In the genomic region with DNA sequence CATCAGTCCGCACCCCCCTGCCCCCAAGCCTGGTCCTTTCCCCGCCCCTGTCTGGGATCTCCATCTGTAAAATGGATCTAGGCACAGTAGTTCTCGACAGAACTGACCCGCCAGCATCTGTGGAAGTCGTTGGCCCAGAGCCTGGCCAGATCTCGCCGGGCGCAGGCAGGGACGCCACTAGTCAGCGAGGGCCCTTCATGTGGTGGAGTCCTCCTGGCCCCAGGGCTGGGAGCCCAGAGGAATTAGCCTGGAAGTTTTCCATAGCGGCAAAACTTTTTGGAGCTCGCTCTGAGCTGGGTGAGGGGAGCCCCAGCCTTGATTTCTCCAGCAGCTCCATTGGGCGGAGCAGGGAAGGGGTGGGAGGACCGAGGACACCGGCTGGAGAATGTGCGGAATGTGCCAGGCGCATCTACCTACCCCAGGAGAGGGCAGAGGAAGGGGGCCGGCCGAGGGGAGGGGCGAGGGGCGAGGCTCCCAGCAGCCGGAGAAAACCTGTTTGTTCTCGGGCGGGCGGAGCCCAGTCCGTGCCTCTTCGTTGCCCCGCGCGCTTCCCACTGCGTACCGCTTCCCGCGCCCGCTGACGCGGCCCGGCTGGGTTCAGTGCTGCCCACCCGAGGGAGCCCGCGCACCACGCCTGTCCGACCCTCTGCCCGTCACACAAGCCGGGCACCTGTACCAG, we compare ENCODE assay signal across 8 mouse cellular contexts. TPM values are rescaled to one million over a fixed set of nuclear protein-coding genes. Genes with fewer than 3 reads are reported as not detected.
DNase-seq lines count a peak whose midpoint lies in the region; ATAC-seq and TF ChIP-seq lines count a peak whose summit lies in the region.

A gene (plus strand): TSS at position 499 of the 679 bp plus-strand sequence.

- no peak for TF ChIP-seq CTCF in cortical plate, adult 2 months (IDR thresholded peaks at IDR 0.05; ENCODE audit: extremely low read depth, insufficient read depth, low read length)

- no peaks in the 10 kb centered on the region for H3K27me3 ChIP-seq in intestine, embryonic 15.5 days (replicated peaks)
- peaks cover 21% of the 10 kb centered on the region for H3K27me3 ChIP-seq in liver, embryonic 16.5 days (ENCODE audit: control insufficient read depth, insufficient read depth, low read depth, low read length)
- no peaks in the 10 kb centered on the region for H3K27me3 ChIP-seq in neural tube, embryonic 14.5 days (ENCODE audit: control insufficient read depth, insufficient read depth, low read length)

- peak within 1 kb of the TSS; percentile 76 for H3K4me2 ChIP-seq in intestine, embryonic 15.5 days (replicated peaks)
- H3K4me2 ChIP-seq in liver, embryonic 16.5 days (ENCODE audit: low read depth, low read length): peak within 1 kb of the TSS; percentile 58
- H3K4me2 ChIP-seq in neural tube, embryonic 14.5 days (ENCODE audit: low read depth, low read length): peak within 1 kb of the TSS; percentile 47

- H3K4me3 ChIP-seq in cortical plate, adult 2 months (ENCODE audit: insufficient read depth, low read length): peak within 1 kb of the TSS; percentile 10; the same call in 1 of the 2 replicates
- H3K4me3 ChIP-seq in intestine, embryonic 15.5 days (replicated peaks): peak within 1 kb of the TSS; percentile 35
- H3K4me3 ChIP-seq in liver, embryonic 16.5 days (ENCODE audit: low read depth, low read length): peak within 1 kb of the TSS; percentile 33
- peak within 1 kb of the TSS; percentile 26 for H3K4me3 ChIP-seq in neural tube, embryonic 14.5 days (ENCODE audit: low read depth, low read length)

- no peaks in the 10 kb centered on the region for H3K4me1 ChIP-seq in cortical plate, adult 2 months (ENCODE audit: control insufficient read depth, insufficient read depth, low read length)
- no peaks in the 10 kb centered on the region for H3K4me1 ChIP-seq in intestine, embryonic 15.5 days (replicated peaks)
- H3K4me1 ChIP-seq in liver, embryonic 16.5 days (ENCODE audit: control insufficient read depth, low read depth, low read length): no peaks in the 10 kb centered on the region
- H3K4me1 ChIP-seq in neural tube, embryonic 14.5 days (ENCODE audit: control insufficient read depth, insufficient read depth, low read length): no peaks in the 10 kb centered on the region

- no peak within 1 kb of the TSS for H3K27ac ChIP-seq in cortical plate, adult 2 months (ENCODE audit: insufficient read depth, low read length)
- no peak within 1 kb of the TSS for H3K27ac ChIP-seq in intestine, embryonic 15.5 days
- no peak within 1 kb of the TSS for H3K27ac ChIP-seq in liver, embryonic 16.5 days (ENCODE audit: low read length)
- no peak within 1 kb of the TSS for H3K27ac ChIP-seq in neural tube, embryonic 14.5 days (ENCODE audit: low read depth, low read length)

- H3K36me3 ChIP-seq in intestine, embryonic 15.5 days: no peaks in the 10 kb centered on the region
- no peaks in the 10 kb centered on the region for H3K36me3 ChIP-seq in liver, embryonic 16.5 days (ENCODE audit: control insufficient read depth, insufficient read depth)
- no peaks in the 10 kb centered on the region for H3K36me3 ChIP-seq in neural tube, embryonic 14.5 days (ENCODE audit: control insufficient read depth, insufficient read depth, low read length)

- WGBS in intestine, embryonic 15.5 days: 22% methylated on average over 40 of the region's 45 CpGs
- 11% methylated on average over 41 of the region's 45 CpGs for WGBS in liver, embryonic 16.5 days (ENCODE audit: insufficient replicate concordance)
- 13% methylated on average over 36 of the region's 45 CpGs for WGBS in neural tube, embryonic 14.5 days

- DNase-seq in Muller cell, postnatal 12 days (ENCODE audit: inconsistent ontology term): peak; percentile 90
- DNase-seq in yolk sac, embryonic 10.5 days (ENCODE audit: low spot score): peak; percentile 81
- DNase-seq in right cerebral cortex, postnatal 36 days (ENCODE audit: low spot score in 2 of 2): no peak

- TF ChIP-seq POLR2A in cortical plate, adult 2 months (IDR thresholded peaks at IDR 0.05; ENCODE audit: extremely low read depth, insufficient read depth, low read length): no peak

- no peak within 1 kb of the TSS for H3K9ac ChIP-seq in intestine, embryonic 15.5 days
- no peak within 1 kb of the TSS for H3K9ac ChIP-seq in liver, embryonic 16.5 days (ENCODE audit: low read depth, low read length)
- H3K9ac ChIP-seq in neural tube, embryonic 14.5 days (replicated peaks; ENCODE audit: low read depth, low read length): 0 out of 2 replicates have a peak within 1 kb of the TSS, but pooled peaks have one; percentile 11

- no peaks in the 10 kb centered on the region for H3K9me3 ChIP-seq in intestine, embryonic 15.5 days
- no peaks in the 10 kb centered on the region for H3K9me3 ChIP-seq in liver, embryonic 16.5 days (replicated peaks; ENCODE audit: control insufficient read depth, low read length)
- no peaks in the 10 kb centered on the region for H3K9me3 ChIP-seq in neural tube, embryonic 14.5 days (ENCODE audit: control insufficient read depth, low read length)

- ATAC-seq in granulocyte monocyte progenitor cell, adult 5-6 weeks (replicated peaks; ENCODE audit: poor library complexity, severe bottlenecking): peak; percentile 69
- ATAC-seq in intestine, embryonic 15.5 days: peak; percentile 90
- ATAC-seq in liver, embryonic 16.5 days (ENCODE audit: low read depth): peak; percentile 62
- peak; percentile 77 for ATAC-seq in neural tube, embryonic 14.5 days (ENCODE audit: low read depth)

RNA-seq across cellular contexts. Expression of the gene that starts here (rescaled TPM):
- 0.91 and 0.94 TPM in 2 replicates for polyA plus RNA-seq in cortical plate, adult 2 months (2012; rRNA removed)
- not detected in 2 replicates for total RNA-seq in granulocyte monocyte progenitor cell, adult 5-6 weeks (2014; fragmentation: Nextera tagmentation)
- not detected in 2 replicates for total RNA-seq in granulocyte monocyte progenitor cell, adult 5-6 weeks (2017)
- 6.8 and 6.9 TPM in 2 replicates for polyA plus RNA-seq in intestine, embryonic 15.5 days (2015; fragmentation: Nextera tagmentation; extraction: Ambion mirVana)
- 0.98 and 1.1 TPM in 2 replicates for polyA plus RNA-seq in liver, embryonic 16.5 days (2015; fragmentation: Nextera tagmentation; extraction: Ambion mirVana)
- 0.45 and 0.83 TPM in 2 replicates for polyA plus RNA-seq in neural tube, embryonic 14.5 days (2014; fragmentation: Nextera tagmentation; extraction: Ambion mirVana)

Comparison
In these comparisons a context has a peak if more than half of its experiments do, and no peak if none do; other contexts are left out.
1. Peak in ATAC-seq in granulocyte monocyte progenitor cell, adult 5-6 weeks; RNA of the gene not detected or under 1 TPM.
2. Peak in ATAC-seq, H3K4me3 ChIP-seq, H3K9ac ChIP-seq and H3K4me2 ChIP-seq in neural tube, embryonic 14.5 days; RNA of the gene not detected or under 1 TPM.
3. DNase-seq: peak in Muller cell, postnatal 12 days (single experiment) and yolk sac, embryonic 10.5 days (single experiment); none in right cerebral cortex, postnatal 36 days (0 of 2).
4. Peak in every context shown above with its lines, with median percentiles within 50 percentile points of each other: H3K4me3 ChIP-seq, ATAC-seq and H3K4me2 ChIP-seq.